Mouse (Mus musculus): ENCODE results near the gene Tmc8.
A peak's percentile ranks its signal among the peaks of the same experiment; 100 is the strongest.
"Not testable (repeated sequence)": the region's sequence is repeated elsewhere in the genome, so short reads cannot be mapped to it uniquely, and the experiment has no call there.

The Tmc8 gene

GRCm38 (mm10) chr11:117775540-117775939 is 6.3 kb upstream of the Tmc8 start:
- DNase-seq: no peak

- no peak for DNase-seq
Observed at GRCm38 (mm10) chr11:117776085-117776792, 5.6 kb upstream of the Tmc8 start.

GRCm38 (mm10) chr11:117777111-117777510 is 4.8 kb upstream of the Tmc8 start:
- DNase-seq: no peak

GRCm38 (mm10) chr11:117778031-117778430 is 3.8 kb upstream of the Tmc8 start:
- DNase-seq: no peak

GRCm38 (mm10) chr11:117778851-117779433 is 2.9 kb upstream of the Tmc8 start:
- no peak for DNase-seq

- DNase-seq: no peak
Observed at GRCm38 (mm10) chr11:117779434-117780198, 2.3 kb upstream of the Tmc8 start.

- DNase-seq: no peak
Observed at GRCm38 (mm10) chr11:117780199-117780515, 1.7 kb upstream of the Tmc8 start.

- no peak for DNase-seq
Observed at GRCm38 (mm10) chr11:117780582-117781111, 1.2 kb upstream of the Tmc8 start.

GRCm38 (mm10) chr11:117781199-117781821 is 566 bp upstream of the Tmc8 start:
- no peak for DNase-seq

GRCm38 (mm10) chr11:117782705-117783034 is 794 bp downstream of the Tmc8 start:
- DNase-seq: no peak

- no peak for DNase-seq
Observed at GRCm38 (mm10) chr11:117783089-117783488, 1.2 kb downstream of the Tmc8 start.

GRCm38 (mm10) chr11:117783683-117784309 is 1.9 kb downstream of the Tmc8 start:
- DNase-seq: no peak

GRCm38 (mm10) chr11:117786294-117786693 is 4.4 kb downstream of the Tmc8 start:
- DNase-seq: peak; percentile 58

- DNase-seq: not testable (repeated sequence)
Observed at GRCm38 (mm10) chr11:117788481-117788880, 6.6 kb downstream of the Tmc8 start.

GRCm38 (mm10) chr11:117790286-117790685 is 8.4 kb downstream of the Tmc8 start:
- no peak for DNase-seq

- no peak for DNase-seq
Observed at GRCm38 (mm10) chr11:117790703-117791440, 9.0 kb downstream of the Tmc8 start.

- DNase-seq: no peak
Observed at GRCm38 (mm10) chr11:117791441-117791761, 9.5 kb downstream of the Tmc8 start.

- no peak for DNase-seq
Observed at GRCm38 (mm10) chr11:117792281-117792888, 10.5 kb downstream of the Tmc8 start.

GRCm38 (mm10) chr11:117794035-117794551 is 12.2 kb downstream of the Tmc8 start:
- DNase-seq: no peak

- no peak for DNase-seq
Observed at GRCm38 (mm10) chr11:117796954-117797353, 15.1 kb downstream of the Tmc8 start.

- DNase-seq: no peak
Observed at GRCm38 (mm10) chr11:117797511-117798159, 15.8 kb downstream of the Tmc8 start, which contains the start of gene 6030468B19Rik. TSS of gene 6030468B19Rik (plus strand) at chr11:117797660.
